Mouse (Mus musculus): ENCODE measurements at regions not wholly inside any gene's neighbourhood (a gene's known extent, or its start where the extent isn't known, plus 50 kb on each side); places are given as distances from the start of the nearest gene placed in this dataset.

DNA sequence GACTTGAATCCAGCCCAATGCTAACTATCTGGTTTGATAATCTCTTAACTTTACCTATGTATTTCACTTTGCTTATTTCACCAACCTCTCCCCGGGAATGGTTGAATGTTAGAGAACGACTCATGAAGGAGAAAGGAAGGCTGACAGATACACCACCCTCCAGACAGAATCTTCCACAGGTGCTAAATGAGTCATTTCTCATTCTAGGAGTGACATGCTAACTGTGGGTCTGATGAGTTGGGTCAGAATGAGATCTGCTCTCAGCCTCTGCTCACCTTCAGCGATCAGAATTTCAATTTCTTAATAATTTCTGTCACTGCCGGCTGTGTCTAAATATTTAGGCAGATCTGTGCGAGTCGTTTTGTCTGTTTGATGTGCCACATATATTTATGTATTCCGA is 52.4 kb upstream of the Man1a2 start:
- Histone ChIP-seq H3K4me1 (ENCODE audit: insufficient read depth, low read length) (peaks cover 3% of the 10 kb centered on the region; the same call in 1 of the 2 replicates), H3K27me3 (ENCODE audit: insufficient read depth, low read length) (no peaks in the 10 kb centered on the region; the same call in 1 of the 2 replicates), H3K27ac (no peak overlapping the region), H3K9me3 (ENCODE audit: low read length) (no peaks in the 10 kb centered on the region), H3K4me2 (ENCODE audit: low read depth, low read length) (no peak overlapping the region), H3K9ac (replicated peaks; ENCODE audit: low read length) (no peak overlapping the region), H3K36me3 (ENCODE audit: insufficient read depth, low read length) (no peaks in the 10 kb centered on the region), H3K4me3 (ENCODE audit: low read length) (no peak overlapping the region)
- DNase-seq (ENCODE audit: low spot score) (no peak), ATAC-seq (no peak)
- no peak for TF ChIP-seq CTCF (IDR thresholded peaks at IDR 0.05; ENCODE audit: low read depth)
- WGBS, result 95% methylated on average over 7 of the region's 7 CpGs

DNA sequence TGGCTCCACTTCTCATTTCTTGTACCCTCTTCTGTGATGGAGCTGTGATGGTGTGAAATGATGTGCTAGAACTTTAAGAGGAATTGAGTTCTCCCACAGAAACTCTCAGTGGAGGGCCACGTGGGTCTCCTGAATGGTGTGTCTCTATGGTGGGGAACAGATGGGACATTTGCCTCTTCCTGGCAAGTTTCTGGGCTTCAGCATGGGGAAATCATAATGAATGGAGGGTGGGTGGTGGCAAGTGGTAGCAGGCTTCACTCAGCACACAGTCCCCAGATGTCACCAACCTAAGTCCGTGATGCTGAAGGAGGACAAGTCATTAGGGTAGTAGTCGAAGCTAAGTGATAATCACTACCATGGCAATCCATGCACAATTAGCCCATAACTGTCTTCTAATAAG is 51.2 kb upstream of the Man1a2 start:
- Histone ChIP-seq H3K27me3 (ENCODE audit: insufficient read depth, low read length) (no peaks in the 10 kb centered on the region; the same call in 1 of the 2 replicates), H3K4me2 (ENCODE audit: low read depth, low read length) (no peak overlapping the region), H3K36me3 (ENCODE audit: insufficient read depth, low read length) (no peaks in the 10 kb centered on the region), H3K9me3 (ENCODE audit: low read length) (no peaks in the 10 kb centered on the region), H3K4me3 (ENCODE audit: low read length) (no peak overlapping the region), H3K9ac (replicated peaks; ENCODE audit: low read length) (no peak overlapping the region), H3K27ac (no peak overlapping the region), H3K4me1 (ENCODE audit: insufficient read depth, low read length) (peaks cover 3% of the 10 kb centered on the region; the same call in 1 of the 2 replicates)
- 71% methylated on average over 3 of the region's 3 CpGs for WGBS
- ATAC-seq, result no peak
- no peak for DNase-seq (ENCODE audit: low spot score)
- no peak for TF ChIP-seq CTCF (IDR thresholded peaks at IDR 0.05; ENCODE audit: low read depth)
